Mouse (Mus musculus) testis, postnatal 14 days (tissue): Measurements from ENCODE around the gene Il1f9.
"Not testable (repeated sequence)": the region's sequence is repeated elsewhere in the genome, so short reads cannot be mapped to it uniquely, and the experiment has no call there.

Source experiments
- DNase-seq: peaks from one replicate; pipeline ENCODE4 v3.0.0; 2021; ENCODE audit warnings: low spot score

Gene Il1f9

DNA sequence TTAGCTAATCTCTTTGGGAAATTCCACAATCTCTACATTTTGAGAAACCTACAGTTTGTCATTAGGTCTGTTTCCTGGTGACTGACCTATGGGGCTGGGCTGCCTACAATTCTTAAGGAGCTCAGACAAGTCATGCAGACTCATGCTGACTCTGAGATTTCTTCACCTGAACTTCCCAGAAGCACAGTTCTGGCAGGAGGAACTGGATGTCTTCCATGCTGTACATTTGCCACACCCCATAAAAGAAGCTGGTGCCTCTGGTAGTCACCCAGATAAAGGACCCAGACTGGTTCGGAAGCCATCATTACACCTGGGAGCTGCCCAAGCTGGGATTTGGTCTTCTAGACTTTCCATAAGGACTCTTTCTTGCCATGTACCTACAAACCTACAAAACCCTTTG is at the start of gene Il1f9:
TSS of gene Il1f9 (plus strand) at position 301 of the 400 bp plus-strand sequence.
- DNase-seq: no peak

DNA sequence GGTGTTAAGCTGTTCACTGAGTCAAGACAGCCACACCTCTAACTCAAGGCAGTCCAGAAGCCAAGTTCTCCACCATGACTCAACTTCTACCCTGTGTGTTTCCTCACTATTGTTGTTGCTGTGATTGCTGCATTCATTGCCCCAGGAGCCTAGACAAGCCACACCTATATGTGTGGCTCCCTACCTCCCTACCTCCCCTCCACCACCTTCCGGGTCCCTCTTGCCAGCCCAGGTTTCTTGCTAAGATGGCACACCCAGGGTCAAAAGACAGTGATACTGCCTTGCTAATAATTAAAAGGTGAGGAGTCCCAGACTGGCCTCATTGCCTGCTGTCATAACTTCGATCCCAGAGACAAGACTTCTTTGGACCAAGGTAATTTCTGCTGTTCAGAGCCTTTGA is 33.4 kb upstream of the Il1f9 start, which contains the start of gene Il1f8:
TSS of gene Il1f8 (plus strand) at position 301 of the 400 bp plus-strand sequence.
- DNase-seq: no peak

DNA sequence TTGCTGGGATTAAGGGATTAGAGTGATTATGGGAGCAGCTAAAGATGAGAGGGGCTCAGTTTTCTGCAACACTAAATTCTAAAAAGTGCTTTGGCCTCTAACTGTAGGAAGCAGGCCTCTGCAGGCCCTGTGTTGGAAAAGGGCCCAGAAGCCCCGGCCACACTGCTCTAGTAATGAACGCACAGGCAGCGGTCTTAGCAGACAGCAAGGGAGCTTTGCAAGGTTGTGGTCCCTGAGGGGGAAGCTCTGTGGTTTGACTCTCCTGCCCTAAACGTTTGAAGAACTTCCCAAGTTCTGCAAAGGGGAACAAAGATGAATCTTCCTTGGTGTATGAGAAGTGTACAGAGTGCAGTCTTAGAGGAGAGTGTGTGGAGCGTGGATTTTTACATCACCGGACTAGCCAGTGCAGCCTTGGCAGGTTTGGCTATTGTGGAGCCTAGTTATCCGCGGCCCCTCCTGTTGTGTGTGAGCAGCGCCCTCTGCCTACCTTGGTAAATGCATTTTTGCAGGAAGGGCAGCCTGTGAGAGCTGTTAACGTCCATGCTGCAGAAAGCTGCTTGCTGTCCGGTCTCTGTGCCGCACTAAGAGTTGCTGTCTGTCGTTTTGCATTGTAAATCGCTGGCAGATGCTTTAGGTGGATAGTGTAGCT is 4.5 kb upstream of the Il1f9 start:
- peak; percentile 14 for DNase-seq

DNA sequence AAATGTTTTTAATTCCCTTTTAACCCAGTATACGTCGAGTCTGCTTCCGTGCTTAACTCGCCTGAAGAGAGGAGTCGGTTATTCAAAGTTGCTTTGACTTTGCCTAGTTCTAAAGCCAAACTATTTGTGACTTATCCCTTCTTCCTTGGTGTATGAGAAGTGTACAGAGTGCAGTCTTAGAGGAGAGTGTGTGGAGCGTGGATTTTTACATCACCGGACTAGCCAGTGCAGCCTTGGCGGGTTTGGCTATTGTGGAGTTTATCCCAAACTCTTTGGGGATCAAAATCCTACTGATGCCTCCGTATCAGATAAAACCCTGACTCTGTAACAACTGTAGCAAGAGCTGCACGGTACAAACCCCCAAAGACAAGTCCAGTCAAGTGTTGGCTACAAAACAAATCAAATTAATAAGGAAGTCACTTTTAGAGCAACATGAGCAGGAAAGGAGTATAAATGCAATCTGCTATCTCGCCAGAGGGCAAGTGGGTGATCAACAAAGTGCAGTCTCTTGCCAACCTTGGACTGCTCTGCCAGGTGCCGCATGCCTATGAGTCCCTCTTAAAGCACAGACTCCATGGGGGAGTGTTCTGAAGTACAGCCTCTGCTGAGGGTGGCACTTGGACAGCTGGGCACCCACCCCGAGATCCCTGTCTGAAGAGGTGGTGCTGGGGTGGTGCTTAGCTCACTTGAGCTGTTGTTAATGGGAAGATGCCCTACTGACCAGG is 3.7 kb upstream of the Il1f9 start:
- not testable (repeated sequence) for DNase-seq

DNA sequence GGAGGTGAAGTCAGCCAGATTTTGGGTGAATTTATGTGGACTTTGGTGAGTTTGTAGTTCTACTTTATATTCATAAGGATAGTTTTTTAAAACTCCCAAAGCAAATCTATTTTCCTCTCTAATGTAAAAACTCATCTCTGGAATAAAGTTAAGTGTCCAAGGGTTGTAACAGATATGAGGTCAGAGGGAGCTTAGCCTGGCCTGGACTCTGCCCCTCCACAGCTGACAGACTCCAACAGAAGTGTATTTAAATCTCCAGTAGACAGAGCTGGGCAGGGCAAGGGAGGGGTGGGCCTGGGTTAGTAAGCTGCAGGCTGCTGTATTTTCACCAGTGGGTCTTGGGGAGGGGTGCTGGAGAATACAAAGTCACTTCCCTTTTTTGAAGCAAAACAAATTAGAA is 2.2 kb upstream of the Il1f9 start:
- DNase-seq: not testable (repeated sequence)

DNA sequence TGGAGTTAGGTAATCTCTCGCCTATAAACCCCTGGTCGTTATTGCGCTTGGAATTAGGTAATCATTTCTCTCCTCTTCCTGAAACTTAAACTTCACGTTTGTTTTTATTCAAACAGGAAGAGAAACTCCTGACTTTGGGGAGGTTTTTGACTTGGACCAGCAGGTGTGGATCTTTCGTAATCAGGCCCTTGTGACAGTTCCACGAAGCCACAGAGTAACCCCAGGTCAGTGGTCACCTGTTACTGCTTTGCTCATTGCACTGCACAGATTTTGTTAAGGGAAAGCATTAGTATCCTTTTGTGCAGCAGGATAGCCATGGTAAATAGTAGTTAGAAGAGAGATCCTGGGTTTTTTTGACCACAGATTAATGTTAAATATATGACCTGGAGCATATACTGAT is 1.3 kb downstream of the Il1f9 start:
- no peak for DNase-seq

DNA sequence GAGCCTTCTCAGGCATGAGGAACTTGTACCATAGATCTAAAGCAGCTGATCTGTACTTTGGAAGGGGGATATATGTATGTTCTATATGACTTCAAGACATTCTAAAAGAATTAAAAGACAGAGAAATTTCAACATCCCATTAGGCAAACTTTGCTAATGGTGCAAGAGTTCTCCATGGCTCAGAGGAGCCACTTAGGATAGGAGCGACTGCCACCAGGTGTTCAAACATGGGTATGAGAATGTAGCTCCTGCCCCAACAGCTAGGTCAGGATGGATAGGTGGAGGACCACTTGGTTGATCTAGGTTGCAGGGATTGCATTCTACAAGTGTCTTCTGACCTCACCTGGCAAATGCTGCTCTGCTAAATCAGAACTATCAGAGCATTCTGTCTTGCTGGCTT is 1.9 kb downstream of the Il1f9 start:
- no peak for DNase-seq

GRCm38 (mm10) chr2:24215118-24215517 is 28.8 kb downstream of the Il1f9 start, which contains the start of gene Il1f6:
Gene Il1f6, plus strand, starts transcription at chr2:24215418.
- no peak for DNase-seq

DNA sequence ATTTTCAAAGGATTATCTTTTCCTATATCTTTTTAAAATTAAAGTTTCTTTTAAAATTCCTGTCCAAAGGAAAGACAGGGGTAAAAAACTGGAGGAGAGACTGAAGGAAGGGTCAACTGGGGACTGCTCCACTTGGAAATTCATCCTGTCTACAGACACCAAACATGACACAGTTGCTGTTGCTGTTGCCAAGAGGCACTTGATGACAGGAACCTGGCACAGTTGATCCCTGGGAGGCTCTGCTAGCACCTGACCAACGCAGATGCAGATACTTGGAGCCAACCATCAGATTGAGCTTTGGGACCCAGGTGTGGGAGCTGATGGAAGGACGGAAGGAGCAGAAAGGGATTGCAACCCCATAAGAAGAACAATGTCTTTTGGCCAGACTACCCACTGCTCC is 40.9 kb downstream of the Il1f9 start:
- DNase-seq: no peak
